Mouse (Mus musculus) cortical plate, adult 2 months (tissue): ENCODE results near the gene Fbxo44. TPM values are rescaled to one million over a fixed set of nuclear protein-coding genes. Genes with fewer than 3 reads are reported as not detected.
A peak's percentile ranks its signal among the peaks of the same experiment; 100 is the strongest.
"Not testable (repeated sequence)": the region's sequence is repeated elsewhere in the genome, so short reads cannot be mapped to it uniquely, and the experiment has no call there.

Experiments
- H3K27ac ChIP-seq: fragments of 200-500 bp; 2 replicates; pipeline ENCODE4 v1.5.1; 2012; ENCODE audit warnings: low read length, control low read depth, inconsistent platforms; ENCODE audit not compliant: insufficient read depth
- H3K4me1 ChIP-seq: fragments of 200-500 bp; 2 replicates; pipeline ENCODE4 v1.6.1; 2011; ENCODE audit warnings: low read length; ENCODE audit not compliant: control insufficient read depth, insufficient read depth
- H3K4me3 ChIP-seq: fragments of 200-500 bp; 2 replicates; pipeline ENCODE4 v1.5.1; 2011; ENCODE audit warnings: mild to moderate bottlenecking, low read length, control low read depth; ENCODE audit not compliant: insufficient read depth
- CTCF ChIP-seq: fragments of 200-500 bp; IDR thresholded peaks from 2 replicates; pipeline ENCODE4 v1.5.1; 2011; ENCODE audit warnings: mild to moderate bottlenecking, control low read depth, low read length; ENCODE audit not compliant: insufficient read depth; ENCODE audit errors: extremely low read depth
- POLR2A ChIP-seq: fragments of 200-500 bp; IDR thresholded peaks from 2 replicates; pipeline ENCODE4 v1.6.1; 2011; ENCODE audit warnings: mild to moderate bottlenecking, low read length, control low read depth; ENCODE audit not compliant: insufficient read depth; ENCODE audit errors: extremely low read depth
- polyA plus RNA-seq: library from polyadenylated mRNA; depleted of rRNA; stranded (reverse); fragments of >200 nt; gene quantifications from 2 replicates; pipeline ENCODE4 v1.2.3, GENCODE M21; 2012

The Fbxo44 gene
- polyA plus RNA-seq, 1 experiment = 238 TPM

DNA sequence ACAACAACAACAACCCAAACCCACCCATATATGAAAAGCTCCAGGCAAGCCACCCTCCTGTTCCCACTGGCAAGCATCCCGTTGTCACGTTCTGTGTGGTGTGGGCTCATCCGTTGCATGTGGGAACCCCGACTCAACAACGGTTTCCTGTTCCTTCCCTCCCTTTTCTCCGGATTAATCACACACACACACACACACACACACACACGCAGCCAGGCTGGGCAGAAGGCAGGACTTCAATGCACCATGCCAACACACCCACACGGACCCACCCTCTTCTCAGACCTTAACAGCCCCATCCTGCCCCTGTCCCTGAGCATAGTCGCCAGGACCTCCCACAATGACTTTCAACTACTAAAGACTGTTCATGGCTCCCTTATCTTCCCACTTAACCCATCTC, 39.7 kb downstream of the Fbxo44 start:
- Histone ChIP-seq H3K4me3 (no peak overlapping the region), H3K27ac (no peak overlapping the region), H3K4me1 (no peaks in the 10 kb centered on the region)
- TF ChIP-seq POLR2A = no peak
- no peak for TF ChIP-seq CTCF

GRCm38 (mm10) chr4:148119578-148119977, 40.7 kb downstream of the Fbxo44 start:
- not testable (repeated sequence) for H3K4me1 ChIP-seq, H3K4me3 ChIP-seq, H3K27ac ChIP-seq

- TF ChIP-seq CTCF (no peak), POLR2A (no peak)
- Histone ChIP-seq H3K4me1 (no peaks in the 10 kb centered on the region), H3K4me3 (no peak overlapping the region)
Measured at GRCm38 (mm10) chr4:148117392-148117791, 42.9 kb downstream of the Fbxo44 start.

GRCm38 (mm10) chr4:148116657-148117056, 43.6 kb downstream of the Fbxo44 start:
- H3K4me1 ChIP-seq = no peaks in the 10 kb centered on the region
- TF ChIP-seq POLR2A = no peak
- TF ChIP-seq CTCF = peak; percentile 16; the same call in 1 of the 2 replicates
- H3K4me3 ChIP-seq = no peak overlapping the region
- H3K27ac ChIP-seq = no peak overlapping the region

More at GRCm38 (mm10) chr4:148117392-148117791, 42.9 kb downstream of the Fbxo44 start:
- no peak overlapping the region for H3K27ac ChIP-seq

DNA sequence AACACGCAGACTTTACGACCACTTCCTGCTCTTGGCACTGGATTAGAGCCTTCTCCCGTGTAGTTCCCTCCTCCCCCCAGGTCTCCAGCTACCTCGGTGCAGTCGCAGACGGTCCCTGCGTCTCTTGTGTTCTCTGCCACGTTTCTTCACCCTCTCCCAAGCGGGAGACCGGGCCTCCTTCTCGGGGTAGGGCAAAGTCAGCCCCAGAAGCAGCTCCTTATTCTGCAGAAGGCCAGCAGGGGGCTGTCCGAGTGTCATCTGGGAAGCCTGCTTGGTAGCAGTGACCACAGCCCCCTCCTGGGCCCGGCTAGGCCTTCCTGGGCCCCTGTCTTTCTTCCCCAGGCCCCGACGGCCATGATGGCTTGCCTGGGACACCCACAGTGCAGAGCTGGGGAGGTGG, 44.8 kb downstream of the Fbxo44 start:
- H3K4me3 ChIP-seq = no peak overlapping the region
- no peak overlapping the region for H3K27ac ChIP-seq
- TF ChIP-seq CTCF (no peak), POLR2A (no peak)
- H3K4me1 ChIP-seq = no peaks in the 10 kb centered on the region

- H3K27ac ChIP-seq = no peak overlapping the region
- peak; percentile 99 for TF ChIP-seq CTCF
- TF ChIP-seq POLR2A = no peak
- no peaks in the 10 kb centered on the region for H3K4me1 ChIP-seq
- H3K4me3 ChIP-seq = no peak overlapping the region
Measured at GRCm38 (mm10) chr4:148114758-148115391, 45.4 kb downstream of the Fbxo44 start.

DNA sequence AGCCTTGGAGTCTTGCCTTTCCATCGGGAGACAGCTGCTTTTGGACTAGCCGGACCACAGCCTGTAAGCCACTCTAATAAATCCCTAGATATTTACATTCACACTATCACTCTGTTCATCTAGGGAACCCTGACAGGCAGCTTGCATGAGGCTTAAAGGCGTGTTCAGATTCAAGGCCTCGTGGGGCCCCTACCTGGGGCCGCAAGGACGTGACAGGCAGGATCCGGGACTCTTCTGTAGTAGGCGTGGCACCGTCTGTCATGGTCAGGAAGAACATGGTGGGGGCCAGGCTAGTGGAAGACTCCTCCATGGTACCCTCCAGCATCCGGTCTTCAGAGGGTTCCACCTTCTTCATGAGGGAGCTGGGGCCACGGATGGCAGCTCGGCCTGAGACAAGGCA, 47.8 kb downstream of the Fbxo44 start:
- no peak overlapping the region for H3K4me3 ChIP-seq
- no peaks in the 10 kb centered on the region for H3K4me1 ChIP-seq
- TF ChIP-seq POLR2A = no peak
- no peak for TF ChIP-seq CTCF
- no peak overlapping the region for H3K27ac ChIP-seq

- Histone ChIP-seq H3K4me1 (no peaks in the 10 kb centered on the region), H3K27ac (no peak overlapping the region), H3K4me3 (no peak overlapping the region)
- TF ChIP-seq CTCF (no peak), POLR2A (no peak)
Measured at GRCm38 (mm10) chr4:148109215-148109614, 51.1 kb downstream of the Fbxo44 start.

- Histone ChIP-seq H3K27ac (no peak overlapping the region), H3K4me1 (no peaks in the 10 kb centered on the region), H3K4me3 (no peak overlapping the region)
- no peak for TF ChIP-seq CTCF
- TF ChIP-seq POLR2A = no peak
Measured at GRCm38 (mm10) chr4:148108565-148109100, 51.6 kb downstream of the Fbxo44 start.

DNA sequence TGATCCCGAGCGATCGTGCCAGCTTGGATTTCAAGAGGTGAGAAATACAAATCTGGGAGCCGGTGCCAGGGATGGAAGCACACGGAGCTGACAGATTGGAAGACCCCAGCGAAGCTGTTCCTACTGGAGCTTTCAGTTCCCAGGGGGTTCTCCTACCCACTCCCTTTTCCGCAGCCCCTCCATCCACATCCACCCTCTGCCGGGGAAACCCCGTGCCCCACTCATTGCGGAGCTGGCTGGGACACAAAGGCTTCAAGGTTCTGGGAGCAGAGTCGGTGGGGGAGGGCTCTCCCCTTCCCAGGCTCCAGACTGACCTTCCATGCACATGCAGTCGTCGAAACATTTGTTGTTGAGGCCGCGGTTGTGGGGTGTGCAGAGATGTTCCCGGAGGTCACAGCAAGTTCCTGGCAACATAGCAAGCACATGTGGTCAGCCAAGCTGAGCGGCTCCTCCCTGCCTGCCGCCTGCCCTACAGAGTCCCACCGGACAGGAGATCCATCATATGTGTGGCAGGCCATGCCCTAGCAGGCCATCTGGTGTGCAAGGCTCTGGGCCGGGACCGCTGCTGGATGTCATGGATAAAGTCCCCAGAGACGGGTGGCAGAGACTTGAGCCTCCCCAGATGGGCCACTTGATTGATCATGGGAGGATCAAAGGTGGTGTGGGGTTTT, 52.5 kb downstream of the Fbxo44 start:
- H3K4me3 ChIP-seq = no peak overlapping the region
- H3K4me1 ChIP-seq = no peaks in the 10 kb centered on the region
- H3K27ac ChIP-seq = no peak overlapping the region
- TF ChIP-seq CTCF = no peak
